Mouse (Mus musculus) erythroblast, adult 5-6 weeks (primary cell): Measurements from ENCODE around the gene Rbfox3. TPM values are rescaled to one million over a fixed set of nuclear protein-coding genes. Genes with fewer than 3 reads are reported as not detected.

Experiments
- ATAC-seq: replicated peaks from 2 replicates; pipeline ENCODE4 v1.8.0; 2016; ENCODE audit warnings: moderate number of reproducible peaks, mild to moderate bottlenecking, moderate TSS enrichment, inconsistent platforms; ENCODE audit not compliant: poor library complexity, low FRiP score, severe bottlenecking
- total RNA-seq, 2 experiments: library from RNA; stranded (forward) in 1 of 2; stranded (reverse) in 1 of 2; fragments of 150-400 nt in 1 of 2; fragments of 200-764, 138-1000 nt in 1 of 2; gene quantifications; 2 replicates each; pipeline versions ENCODE4 v1.2.3 to v1.2.4; 2015 to 2017; ENCODE audit warnings: low replicate concordance in 2 of 2

Rbfox3 gene
- total RNA-seq, 2 experiments from 2014 or later, result not detected

- no peak for ATAC-seq
These were observed 416.3 kb downstream of the Rbfox3 start for GRCm38 (mm10) chr11:118495065-118495464.

DNA sequence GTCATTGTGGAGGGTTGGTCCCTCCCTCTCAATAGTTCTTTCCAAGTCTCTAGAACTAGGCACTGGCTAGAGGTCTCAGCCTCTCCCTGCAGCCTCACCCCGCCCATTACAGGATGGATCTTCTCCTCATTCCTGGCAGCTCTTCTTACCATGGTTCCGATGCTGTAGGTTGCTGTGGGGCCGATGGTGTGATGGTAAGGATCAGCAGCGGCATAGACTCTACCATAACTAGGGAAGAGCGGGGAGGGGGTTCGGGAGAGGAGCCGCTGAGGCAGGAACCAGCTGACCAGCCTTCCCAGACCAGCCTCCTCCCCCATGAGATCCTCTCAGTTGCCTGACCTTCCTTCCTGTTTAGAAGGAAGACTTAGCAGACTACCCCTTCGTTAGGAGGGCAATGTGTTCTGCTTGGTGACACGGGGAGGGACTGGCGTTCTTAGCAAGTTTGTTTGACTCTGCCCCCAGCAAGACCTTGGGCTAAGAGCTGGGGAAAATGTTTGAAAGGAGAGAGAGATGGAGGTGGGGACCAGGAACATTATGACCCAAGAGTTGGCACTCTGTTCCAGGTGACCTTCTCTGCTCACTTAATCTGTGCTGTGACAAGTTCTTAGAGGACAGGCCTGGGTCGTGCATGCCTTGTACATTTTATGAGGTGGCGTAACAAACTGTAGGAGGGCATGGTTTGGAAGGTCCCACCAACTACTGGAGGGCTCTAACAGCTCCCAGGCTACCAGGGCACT lies 417.2 kb downstream of the Rbfox3 start:
- ATAC-seq, result no peak

GRCm38 (mm10) chr11:118493458-118493857 lies 417.9 kb downstream of the Rbfox3 start:
- no peak for ATAC-seq

DNA sequence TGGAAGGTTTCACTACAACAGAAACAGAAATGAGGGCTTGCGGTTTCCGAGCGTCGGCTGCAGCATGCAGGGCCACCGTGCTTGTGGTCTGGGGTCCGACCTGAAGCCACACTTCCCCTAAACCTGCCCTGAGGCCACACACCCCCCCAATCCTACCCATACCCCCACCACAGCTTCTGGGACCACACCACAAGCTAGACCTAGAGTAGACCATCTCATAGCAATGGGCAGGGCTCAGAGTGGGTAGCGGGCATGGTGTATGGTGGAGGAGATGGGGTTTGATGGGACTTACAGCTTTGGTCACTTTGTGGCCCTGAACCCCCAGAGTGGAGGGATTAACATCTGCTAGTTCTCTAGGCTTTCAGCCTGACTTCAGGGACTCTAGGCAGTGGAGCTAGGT lies 420.2 kb downstream of the Rbfox3 start:
- ATAC-seq, result no peak

DNA sequence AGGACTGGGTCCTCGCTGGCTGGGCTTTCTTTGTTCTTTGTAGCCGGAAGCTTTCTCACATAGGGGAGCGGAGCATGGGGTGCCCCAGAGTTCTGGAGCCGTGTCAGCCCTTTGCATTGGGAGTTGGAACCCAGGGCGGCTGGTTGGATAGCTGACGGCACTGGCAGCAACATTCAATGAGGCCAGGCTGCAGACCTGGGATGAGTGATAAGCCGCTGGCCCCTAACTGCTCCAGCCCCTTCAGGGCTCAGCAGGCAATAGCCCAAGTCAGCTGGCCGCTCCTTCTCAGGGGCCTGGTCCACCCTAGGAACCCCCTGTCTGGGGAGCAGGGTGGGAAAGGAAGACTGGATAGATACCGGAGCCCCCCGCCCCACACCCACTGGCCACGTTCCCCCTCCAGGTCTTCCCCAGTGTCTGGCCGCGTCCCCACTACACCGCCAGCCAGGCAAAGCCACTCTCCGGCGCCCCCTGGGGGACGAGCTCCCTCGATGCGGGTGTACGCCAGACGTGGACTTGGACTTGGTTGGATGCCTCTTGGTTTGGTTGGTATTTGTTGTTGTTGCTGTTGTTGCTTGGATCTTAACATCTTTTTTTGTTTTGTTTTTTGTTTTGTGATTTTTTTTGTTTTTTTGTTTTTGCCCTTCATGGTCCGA lies 420.7 kb downstream of the Rbfox3 start:
- peak; percentile 63; the same call in 1 of the 2 replicates for ATAC-seq

GRCm38 (mm10) chr11:118488907-118489270 lies 422.5 kb downstream of the Rbfox3 start:
- no peak for ATAC-seq

GRCm38 (mm10) chr11:118488191-118488906 lies 423.0 kb downstream of the Rbfox3 start:
- ATAC-seq, result no peak

DNA sequence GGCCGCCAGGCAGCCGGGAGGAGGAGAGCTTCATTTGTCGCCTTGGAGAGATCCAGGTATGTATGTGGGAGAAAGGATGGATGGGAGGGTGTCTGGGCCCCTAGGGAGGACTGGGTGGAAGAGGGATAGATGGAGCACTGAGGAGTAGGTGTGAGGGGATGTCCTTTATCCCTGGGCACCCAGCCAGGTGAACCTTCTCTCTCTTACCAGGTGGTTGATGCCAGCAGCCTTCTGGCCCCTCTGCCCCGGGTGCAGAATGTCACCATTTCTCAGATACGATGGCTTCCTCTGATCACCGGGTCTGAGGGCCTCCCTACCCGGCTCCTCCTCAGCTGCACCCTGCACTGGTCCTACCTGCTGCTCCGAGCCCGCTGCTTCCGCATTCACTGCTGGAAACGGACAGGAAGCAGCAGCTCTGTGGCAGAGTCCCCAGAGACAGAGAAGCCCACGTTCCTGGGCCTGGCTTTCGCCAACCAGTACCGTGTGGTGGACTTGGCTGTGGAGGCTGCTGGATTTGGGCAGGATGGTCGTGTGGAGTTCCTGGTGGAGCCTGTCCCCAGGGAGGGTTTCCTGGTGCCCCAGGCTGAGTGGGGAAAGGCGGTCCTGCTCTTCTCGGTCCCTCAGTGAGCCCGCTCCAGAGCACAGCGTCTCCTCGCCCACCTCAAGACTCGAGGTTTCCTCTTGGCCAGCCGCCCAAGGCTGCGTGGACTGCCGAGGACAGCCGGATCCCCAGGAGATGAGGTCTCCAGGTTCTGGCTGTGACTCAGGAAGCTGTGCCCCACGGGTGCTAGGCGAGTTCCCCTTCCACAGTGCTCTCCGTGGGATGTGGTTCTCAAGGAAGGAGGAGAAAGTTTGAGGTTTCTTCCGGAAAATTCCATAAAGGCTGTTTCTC lies 424.3 kb downstream of the Rbfox3 start:
- no peak for ATAC-seq

DNA sequence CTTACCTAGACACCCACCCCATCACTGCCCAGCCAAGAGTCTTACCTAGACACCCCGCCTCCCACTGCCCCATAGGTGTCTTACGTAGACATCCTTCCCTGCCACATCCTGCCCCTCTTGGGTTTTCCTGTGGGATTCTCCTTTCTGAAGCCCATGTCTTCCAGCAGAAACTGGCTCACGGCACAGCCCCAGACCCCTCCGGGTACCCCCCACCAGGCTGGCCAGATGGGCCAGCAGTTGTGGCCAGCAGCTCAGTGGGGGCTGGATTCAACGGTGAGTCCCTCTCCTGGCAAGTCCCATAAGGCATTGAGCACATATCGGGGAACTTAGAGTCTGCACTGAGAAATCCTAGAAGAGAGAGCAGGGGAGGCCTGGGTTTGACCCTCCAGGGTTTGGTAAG lies 425.1 kb downstream of the Rbfox3 start:
- no peak for ATAC-seq

- no peak for ATAC-seq
These were observed 425.6 kb downstream of the Rbfox3 start for GRCm38 (mm10) chr11:118485780-118486179.

DNA sequence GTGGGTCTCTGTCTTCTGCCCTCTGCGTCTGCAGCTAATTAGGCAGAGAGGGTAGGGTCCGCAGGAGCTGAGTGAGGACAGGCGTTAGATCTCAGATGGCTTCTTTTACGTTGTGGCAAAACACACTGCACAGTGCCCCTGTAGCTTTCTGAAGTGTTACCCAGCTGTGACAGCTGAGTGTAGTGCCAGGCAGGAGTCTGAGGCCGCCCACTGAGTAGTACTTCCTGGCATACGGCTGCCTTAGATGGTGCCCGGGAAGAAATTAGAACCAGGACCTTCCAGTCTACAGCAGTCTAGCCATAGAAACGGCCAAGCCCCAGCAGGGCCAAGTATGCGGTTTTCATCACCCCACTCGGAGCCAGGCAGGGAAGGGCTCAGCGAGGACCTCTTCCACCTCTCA lies 426.1 kb downstream of the Rbfox3 start:
- no peak for ATAC-seq

DNA sequence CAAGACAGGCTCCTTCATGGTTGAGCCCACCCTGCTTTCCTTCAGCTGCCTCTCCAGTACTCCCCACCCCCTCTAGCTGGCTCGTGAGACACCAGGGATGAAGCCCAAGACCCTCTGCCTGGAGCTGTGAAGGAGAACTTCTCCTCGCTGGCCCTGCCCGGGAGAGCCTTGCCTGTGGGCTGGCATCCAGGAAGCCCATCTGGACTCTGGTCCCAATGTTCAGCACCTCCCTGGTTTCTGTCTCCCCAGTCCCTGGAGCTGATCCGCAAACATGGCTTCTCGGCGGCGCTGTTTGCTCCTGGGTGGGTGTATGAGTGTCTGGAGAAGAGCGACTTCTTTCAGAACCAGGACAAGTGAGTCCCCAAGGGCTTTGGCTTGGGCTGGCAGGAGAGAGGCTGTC lies 427.2 kb downstream of the Rbfox3 start:
- ATAC-seq, result no peak

GRCm38 (mm10) chr11:118481751-118482150 lies 429.6 kb downstream of the Rbfox3 start:
- no peak for ATAC-seq

- no peak for ATAC-seq
These were observed 430.2 kb downstream of the Rbfox3 start for GRCm38 (mm10) chr11:118481231-118481630.

DNA sequence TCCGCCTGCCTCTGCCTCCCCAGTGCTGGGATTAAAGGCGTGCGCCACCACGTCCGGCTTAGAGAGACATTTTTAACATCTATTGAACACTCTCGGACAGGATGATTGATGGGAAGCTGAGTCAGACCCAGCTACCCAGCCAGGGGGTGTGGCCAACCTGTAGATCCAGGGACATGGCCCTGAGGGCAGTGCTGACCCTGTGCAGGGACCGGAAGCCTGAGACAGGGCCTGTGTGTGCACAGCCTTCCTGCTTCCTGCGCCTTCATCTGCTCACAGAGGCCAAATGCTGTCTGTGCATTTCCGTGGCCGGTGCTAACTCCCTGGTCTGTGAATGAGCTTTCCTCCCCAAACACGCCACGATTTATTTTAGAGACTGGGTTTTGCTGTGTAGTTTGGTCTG lies 431.6 kb downstream of the Rbfox3 start:
- no peak for ATAC-seq

GRCm38 (mm10) chr11:118476396-118477373 lies 434.7 kb downstream of the Rbfox3 start, which contains the start of gene Engase:
TSS of gene Engase (plus strand) at chr11:118476829.
- ATAC-seq, result peak; percentile 99

DNA sequence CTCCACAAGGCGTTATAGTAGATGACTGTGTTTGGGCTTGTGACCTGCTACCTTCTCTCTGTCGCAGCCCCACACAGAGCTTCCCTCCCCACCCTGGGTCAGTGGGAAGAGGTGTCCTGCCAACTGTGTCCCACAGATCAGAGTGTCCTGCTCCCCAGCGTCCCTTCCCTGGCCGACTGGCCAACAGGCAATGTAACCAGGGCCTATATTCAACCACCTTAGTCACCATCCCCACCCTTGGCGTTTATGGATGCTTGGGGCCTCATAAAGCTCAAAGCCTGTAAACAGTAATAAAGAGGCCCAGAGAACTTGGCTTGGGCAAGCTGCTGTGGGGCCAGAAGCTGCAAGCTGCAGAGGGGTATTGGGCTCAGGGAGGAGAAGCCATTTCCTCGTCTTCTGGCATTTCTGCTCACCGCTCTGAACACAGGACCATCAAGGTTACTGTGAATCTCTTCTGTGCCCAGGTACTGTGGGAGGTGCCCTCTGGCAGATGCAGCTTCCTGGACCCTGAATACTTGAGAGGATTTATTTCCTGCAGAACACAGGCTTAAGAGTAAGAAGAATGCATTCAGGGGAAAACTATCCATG lies 435.8 kb downstream of the Rbfox3 start:
- ATAC-seq, result no peak

- ATAC-seq, result no peak
These were observed 437.4 kb downstream of the Rbfox3 start for GRCm38 (mm10) chr11:118473842-118474500.
